11 mouse cellular contexts compared by ENCODE assay signal in genomic region chr13:99126971-99127370, GRCm38 (mm10). TPM values are rescaled to one million over a fixed set of nuclear protein-coding genes. Genes with fewer than 3 reads are reported as not detected.
DNase-seq lines count a peak whose midpoint lies in the region; ATAC-seq and TF ChIP-seq lines count a peak whose summit lies in the region.
"Not testable (repeated sequence)": the region's sequence is repeated elsewhere in the genome, so short reads cannot be mapped to it uniquely, and the experiment has no call there.
"Had no signal": no experiment of that assay in that cellular context is flagged by ENCODE, and none has a peak within 500 bp of the region (broad histone marks: within the 10 kb centered on the region; RNA-seq: fewer than 3 reads in every experiment).

No protein-coding gene starts in this region.

- H3K9me3 ChIP-seq in heart, postnatal 0 days (replicated peaks; ENCODE audit: control insufficient read depth, low read length); midbrain, embryonic 11.5 days (ENCODE audit: control insufficient read depth, low read length): not testable (repeated sequence)

- TF ChIP-seq EP300 in heart, adult 2 months (IDR thresholded peaks at IDR 0.05; ENCODE audit: insufficient read depth, low read depth, low read length); heart, postnatal 0 days (IDR thresholded peaks at IDR 0.05; ENCODE audit: low read depth): not testable (repeated sequence)

- H3K36me3 ChIP-seq in heart, adult 2 months (ENCODE audit: control insufficient read depth, insufficient read depth, low read length); heart, postnatal 0 days (replicated peaks; ENCODE audit: control insufficient read depth, insufficient read depth, low read length); midbrain, embryonic 11.5 days (ENCODE audit: control insufficient read depth, insufficient read depth, low read length): not testable (repeated sequence)

- H3K4me2 ChIP-seq in heart, postnatal 0 days (ENCODE audit: low read depth, low read length); midbrain, embryonic 11.5 days: not testable (repeated sequence)

- not testable (repeated sequence) for ATAC-seq in heart, postnatal 0 days (ENCODE audit: insufficient read depth, low read depth); midbrain, embryonic 11.5 days (ENCODE audit: low FRiP score)

- intact Hi-C loops in gastrocnemius, adult 2 months (cut with DNase I): not testable (repeated sequence)
- intact Hi-C loops in heart, adult 2 months (cut with DNase I): loop anchor here (2.0 to 5.0 kb wide), 4 partner anchors 70 to 190 kb away; no protein-coding TSS in a partner anchor

- TF ChIP-seq POLR2A in heart, adult 2 months (IDR thresholded peaks at IDR 0.05; ENCODE audit: insufficient read depth, low read depth, low read length): not testable (repeated sequence)

- peak overlapping the region; percentile 87 for H3K27ac ChIP-seq in brown adipose tissue, adult 24 weeks (replicated peaks; ENCODE audit: low read depth, low read length)
- peak overlapping the region; percentile 88 for H3K27ac ChIP-seq in gastrocnemius, adult 2 months
- H3K27ac ChIP-seq in heart, adult 2 months: peak overlapping the region; percentile 79
- H3K27ac ChIP-seq in heart, postnatal 0 days (ENCODE audit: low read depth): peak overlapping the region; percentile 30; the same call in 1 of the 2 replicates
- not testable (repeated sequence) for H3K27ac ChIP-seq in midbrain, embryonic 11.5 days (ENCODE audit: low read depth, low read length)

- not testable (repeated sequence) for H3K27me3 ChIP-seq in heart, adult 2 months (ENCODE audit: control insufficient read depth, insufficient read depth, low read length); heart, postnatal 0 days (ENCODE audit: control insufficient read depth, insufficient read depth, low read length); midbrain, embryonic 11.5 days (ENCODE audit: control insufficient read depth, insufficient read depth, low read length)

- H3K79me2 ChIP-seq in heart, adult 2 months (replicated peaks; ENCODE audit: control insufficient read depth, insufficient read depth, low read length): not testable (repeated sequence)

- H3K9ac ChIP-seq in heart, adult 2 months (ENCODE audit: low read depth, low read length); heart, postnatal 0 days (replicated peaks; ENCODE audit: low read depth, low read length); midbrain, embryonic 11.5 days (ENCODE audit: low read length): not testable (repeated sequence)

- not testable (repeated sequence) for H3K4me1 ChIP-seq in brown adipose tissue, adult 24 weeks (ENCODE audit: control insufficient read depth, insufficient read depth, insufficient read length, low read length); midbrain, embryonic 11.5 days (ENCODE audit: control insufficient read depth, insufficient read depth, low read length)
- peaks cover 16% of the 10 kb centered on the region for H3K4me1 ChIP-seq in heart, adult 2 months (ENCODE audit: control insufficient read depth, insufficient read depth, low read length)
- peaks cover 32% of the 10 kb centered on the region for H3K4me1 ChIP-seq in heart, postnatal 0 days (ENCODE audit: control insufficient read depth, insufficient read depth)

- H3K4me3 ChIP-seq in brown adipose tissue, adult 24 weeks (ENCODE audit: insufficient read depth, low read depth, low read length); gastrocnemius, adult 2 months; heart, adult 2 months; heart, postnatal 0 days (ENCODE audit: low read depth, low read length); midbrain, embryonic 11.5 days (ENCODE audit: low read depth, low read length): not testable (repeated sequence)

- 94% methylated on average over 10 of the region's 10 CpGs for WGBS in heart, adult 2 months
- WGBS in heart, postnatal 0 days: 97% methylated on average over 10 of the region's 10 CpGs
- 94% methylated on average over 10 of the region's 10 CpGs for WGBS in midbrain, embryonic 11.5 days

- TF ChIP-seq CTCF in gastrocnemius, adult 2 months (IDR thresholded peaks at IDR 0.05); heart, adult 2 months (IDR thresholded peaks at IDR 0.05); heart, postnatal 0 days (IDR thresholded peaks at IDR 0.05; ENCODE audit: low read depth): not testable (repeated sequence)

- DNase-seq in gastrocnemius, adult 2 months; heart, adult 2 months; heart, postnatal 0 days (ENCODE audit: low spot score): not testable (repeated sequence)
- peak; percentile 68 for DNase-seq in heart, adult 11 months
- peak; percentile 60 for DNase-seq in midbrain, embryonic 11.5 days (ENCODE audit: low spot score, missing footprints)

RNA-seq across cellular contexts. Expression of gene Zfp366, which starts 57.7 kb away (rescaled TPM):
- 2.8 and 6.6 TPM in 2 replicates for polyA plus RNA-seq in brown adipose tissue, adult 24 weeks (2012; ENCODE audit: insufficient read depth, insufficient read length, missing spikeins)
- 1 to 10 TPM; 3.1 to 7.8 TPM for total RNA-seq in gastrocnemius, adult 2 months (2021)
- 10 to 100 TPM in 1 of 2 experiments, 1 to 10 TPM in 1; 9.7 to 14.4 TPM for total RNA-seq in heart, adult 2 months (2021)
- polyA plus RNA-seq in heart, adult 2 months (2012; rRNA removed): 5.0 and 7.8 TPM in 2 replicates
- total RNA-seq in heart, postnatal 0 days (2014; rRNA removed; ENCODE audit: low replicate concordance): 4.5 and 5.6 TPM in 2 replicates
- polyA plus RNA-seq in heart, postnatal 0 days (2015; fragmentation: Nextera tagmentation; extraction: Ambion mirVana): 0.82 TPM in 2 replicates
- 0.75 and 0.87 TPM in 2 replicates for polyA plus RNA-seq in midbrain, embryonic 11.5 days (2014; fragmentation: Nextera tagmentation; extraction: Ambion mirVana)
- total RNA-seq: CH12.LX, MEL had no signal
- polyA plus RNA-seq: activated CD4-positive, CD25-positive, alpha-beta regulatory T cell, adult 4 months; C2C12; G1E had no signal
